In genomic region chr15:59154407-59155288, GRCm38 (mm10) we compare ENCODE assay signal across 9 mouse cellular contexts.
DNase-seq lines count a peak whose midpoint lies in the region; ATAC-seq lines count a peak whose summit lies in the region.
"Had no signal": no experiment of that assay in that cellular context is flagged by ENCODE, and none has a peak within 500 bp of the region (broad histone marks: within the 10 kb centered on the region; RNA-seq: fewer than 3 reads in every experiment).

No protein-coding gene starts in this region.

- H3K4me2 ChIP-seq in neural tube, embryonic 13.5 days, result no peak overlapping the region

- H3K9ac ChIP-seq in neural tube, embryonic 13.5 days, result no peak overlapping the region

- no peak overlapping the region for H3K4me3 ChIP-seq in neural tube, embryonic 13.5 days

- H3K27me3 ChIP-seq in neural tube, embryonic 13.5 days, result no peaks in the 10 kb centered on the region; the same call in 1 of the 2 replicates

- peak overlapping the region; percentile 74 for H3K27ac ChIP-seq in neural tube, embryonic 13.5 days (replicated peaks)

- H3K4me1 ChIP-seq in neural tube, embryonic 13.5 days (replicated peaks), result peaks cover 21% of the 10 kb centered on the region

- 14% methylated on average over 6 of the region's 6 CpGs for WGBS in neural tube, embryonic 13.5 days

- H3K9me3 ChIP-seq in neural tube, embryonic 13.5 days, result no peaks in the 10 kb centered on the region

- peak; percentile 48 to 61 for DNase-seq in layer of hippocampus, postnatal 10 days (ENCODE audit: low spot score in 2 of 2)
- no peak for DNase-seq in layer of hippocampus, adult 9-10 months (ENCODE audit: low spot score)
- DNase-seq in cerebellum, adult 9-10 months, result peak; percentile 64
- DNase-seq in heart, postnatal 4 days, result peak; percentile 41
- DNase-seq in kidney, postnatal 25 days, result no peak
- DNase-seq in natural killer cell, adult 2 months (ENCODE audit: low spot score in 2 of 2), result no peak
- no peak for DNase-seq in adrenal gland, postnatal 25 days
- DNase-seq: lung, adult 18-20 months had no signal

- peak; percentile 93 for ATAC-seq in neural tube, embryonic 13.5 days (ENCODE audit: low read depth)

- H3K36me3 ChIP-seq in neural tube, embryonic 13.5 days, result no peaks in the 10 kb centered on the region

Comparison
In these comparisons a context has a peak if more than half of its experiments do, and no peak if none do; other contexts are left out.
1. DNase-seq: peak in layer of hippocampus, postnatal 10 days (2 of 2), cerebellum, adult 9-10 months (single experiment) and heart, postnatal 4 days (single experiment); none in layer of hippocampus, adult 9-10 months (single experiment), kidney, postnatal 25 days (0 of 2), natural killer cell, adult 2 months (0 of 2) and adrenal gland, postnatal 25 days (single experiment).